Mouse (Mus musculus): ENCODE measurements around the gene Celf2. TPM values are rescaled to one million over a fixed set of nuclear protein-coding genes. Genes with fewer than 3 reads are reported as not detected.

Celf2 gene
- polyA plus RNA-seq, 1 experiment from 2014 or later: 11.2 TPM

GRCm38 (mm10) chr2:6651697-6652096 lies 857.7 kb downstream of the Celf2 start:
- no peak overlapping the region for H3K4me3 ChIP-seq (replicated peaks)
- no peaks in the 10 kb centered on the region for H3K27me3 ChIP-seq
- WGBS (ENCODE audit: insufficient replicate concordance): 59% methylated on average over 1 of the region's 1 CpGs
- H3K9ac ChIP-seq: no peak overlapping the region
- no peaks in the 10 kb centered on the region for H3K36me3 ChIP-seq (replicated peaks)
- no peak for ATAC-seq (ENCODE audit: insufficient read depth)
- H3K4me2 ChIP-seq: no peak overlapping the region
- no peaks in the 10 kb centered on the region for H3K4me1 ChIP-seq (replicated peaks)
- no peak overlapping the region for H3K27ac ChIP-seq (replicated peaks)
- H3K9me3 ChIP-seq (replicated peaks): no peaks in the 10 kb centered on the region

- no peak overlapping the region for H3K27ac ChIP-seq (replicated peaks)
- WGBS (ENCODE audit: insufficient replicate concordance): 68% methylated on average over 6 of the region's 6 CpGs
- no peaks in the 10 kb centered on the region for H3K9me3 ChIP-seq (replicated peaks)
- no peaks in the 10 kb centered on the region for H3K36me3 ChIP-seq (replicated peaks)
- ATAC-seq (ENCODE audit: insufficient read depth): no peak
- H3K4me2 ChIP-seq: no peak overlapping the region
- H3K27me3 ChIP-seq: no peaks in the 10 kb centered on the region
- H3K4me1 ChIP-seq (replicated peaks): no peaks in the 10 kb centered on the region
- H3K4me3 ChIP-seq (replicated peaks): no peak overlapping the region
- no peak overlapping the region for H3K9ac ChIP-seq
Observed at GRCm38 (mm10) chr2:6648877-6649276, 860.5 kb downstream of the Celf2 start.

- H3K4me1 ChIP-seq (replicated peaks): no peaks in the 10 kb centered on the region
- H3K9me3 ChIP-seq (replicated peaks): no peaks in the 10 kb centered on the region
- ATAC-seq (ENCODE audit: insufficient read depth): no peak
- H3K9ac ChIP-seq: no peak overlapping the region
- H3K27ac ChIP-seq (replicated peaks): no peak overlapping the region
- no peak overlapping the region for H3K4me3 ChIP-seq (replicated peaks)
- WGBS (ENCODE audit: insufficient replicate concordance): 68% methylated on average over 4 of the region's 4 CpGs
- H3K36me3 ChIP-seq (replicated peaks): no peaks in the 10 kb centered on the region
- H3K4me2 ChIP-seq: no peak overlapping the region
- H3K27me3 ChIP-seq: no peaks in the 10 kb centered on the region
Observed at GRCm38 (mm10) chr2:6647028-6647427, 862.3 kb downstream of the Celf2 start.

- WGBS (ENCODE audit: insufficient replicate concordance): 47% methylated on average over 3 of the region's 3 CpGs
- H3K9ac ChIP-seq: no peak overlapping the region
- no peak for ATAC-seq (ENCODE audit: insufficient read depth)
- no peaks in the 10 kb centered on the region for H3K4me1 ChIP-seq (replicated peaks)
- H3K27ac ChIP-seq (replicated peaks): no peak overlapping the region
- H3K27me3 ChIP-seq: no peaks in the 10 kb centered on the region
- no peak overlapping the region for H3K4me2 ChIP-seq
- no peak overlapping the region for H3K4me3 ChIP-seq (replicated peaks)
- H3K9me3 ChIP-seq (replicated peaks): no peaks in the 10 kb centered on the region
- no peaks in the 10 kb centered on the region for H3K36me3 ChIP-seq (replicated peaks)
Observed at GRCm38 (mm10) chr2:6646325-6646724, 863.0 kb downstream of the Celf2 start.

GRCm38 (mm10) chr2:6642222-6642850 lies 867.0 kb downstream of the Celf2 start:
- Histone ChIP-seq H3K36me3 (replicated peaks) (no peaks in the 10 kb centered on the region), H3K4me2 (no peak overlapping the region), H3K27me3 (no peaks in the 10 kb centered on the region), H3K4me1 (replicated peaks) (no peaks in the 10 kb centered on the region), H3K27ac (replicated peaks) (no peak overlapping the region), H3K9me3 (replicated peaks) (no peaks in the 10 kb centered on the region), H3K4me3 (replicated peaks) (no peak overlapping the region), H3K9ac (no peak overlapping the region)
- WGBS (ENCODE audit: insufficient replicate concordance): 34% methylated on average over 3 of the region's 3 CpGs
- ATAC-seq (ENCODE audit: insufficient read depth): no peak

- Histone ChIP-seq H3K27me3 (no peaks in the 10 kb centered on the region), H3K36me3 (replicated peaks) (no peaks in the 10 kb centered on the region), H3K27ac (replicated peaks) (no peak overlapping the region), H3K9ac (no peak overlapping the region), H3K9me3 (replicated peaks) (no peaks in the 10 kb centered on the region), H3K4me1 (replicated peaks) (no peaks in the 10 kb centered on the region), H3K4me2 (no peak overlapping the region), H3K4me3 (replicated peaks) (no peak overlapping the region)
- no peak for ATAC-seq (ENCODE audit: insufficient read depth)
- 53% methylated on average over 6 of the region's 6 CpGs for WGBS (ENCODE audit: insufficient replicate concordance)
Observed at GRCm38 (mm10) chr2:6639370-6639769, 870.0 kb downstream of the Celf2 start.

- WGBS (ENCODE audit: insufficient replicate concordance): 43% methylated on average over 2 of the region's 2 CpGs
- no peak overlapping the region for H3K4me2 ChIP-seq
- no peak overlapping the region for H3K27ac ChIP-seq (replicated peaks)
- no peaks in the 10 kb centered on the region for H3K9me3 ChIP-seq (replicated peaks)
- H3K9ac ChIP-seq: no peak overlapping the region
- no peaks in the 10 kb centered on the region for H3K27me3 ChIP-seq
- H3K4me1 ChIP-seq (replicated peaks): no peaks in the 10 kb centered on the region
- ATAC-seq (ENCODE audit: insufficient read depth): no peak
- H3K36me3 ChIP-seq (replicated peaks): no peaks in the 10 kb centered on the region
- no peak overlapping the region for H3K4me3 ChIP-seq (replicated peaks)
Observed at GRCm38 (mm10) chr2:6637147-6637546, 872.2 kb downstream of the Celf2 start.

- no peaks in the 10 kb centered on the region for H3K4me1 ChIP-seq (replicated peaks)
- WGBS (ENCODE audit: insufficient replicate concordance): 74% methylated on average over 6 of the region's 6 CpGs
- no peak overlapping the region for H3K27ac ChIP-seq (replicated peaks)
- no peak for ATAC-seq (ENCODE audit: insufficient read depth)
- no peak overlapping the region for H3K9ac ChIP-seq
- H3K27me3 ChIP-seq: no peaks in the 10 kb centered on the region
- H3K4me3 ChIP-seq (replicated peaks): no peak overlapping the region
- H3K36me3 ChIP-seq (replicated peaks): no peaks in the 10 kb centered on the region
- no peaks in the 10 kb centered on the region for H3K9me3 ChIP-seq (replicated peaks)
- no peak overlapping the region for H3K4me2 ChIP-seq
Observed at GRCm38 (mm10) chr2:6634899-6635298, 874.5 kb downstream of the Celf2 start.

- Histone ChIP-seq H3K27me3 (no peaks in the 10 kb centered on the region), H3K9ac (no peak overlapping the region), H3K4me3 (replicated peaks) (no peak overlapping the region), H3K9me3 (replicated peaks) (no peaks in the 10 kb centered on the region), H3K27ac (replicated peaks) (no peak overlapping the region), H3K36me3 (replicated peaks) (no peaks in the 10 kb centered on the region), H3K4me1 (replicated peaks) (no peaks in the 10 kb centered on the region), H3K4me2 (no peak overlapping the region)
- no peak for ATAC-seq (ENCODE audit: insufficient read depth)
- WGBS (ENCODE audit: insufficient replicate concordance): 58% methylated on average over 1 of the region's 1 CpGs
Observed at GRCm38 (mm10) chr2:6633115-6633514, 876.2 kb downstream of the Celf2 start.

- H3K36me3 ChIP-seq (replicated peaks): no peaks in the 10 kb centered on the region
- WGBS (ENCODE audit: insufficient replicate concordance): 45% methylated on average over 4 of the region's 4 CpGs
- H3K9me3 ChIP-seq (replicated peaks): no peaks in the 10 kb centered on the region
- H3K4me2 ChIP-seq: no peak overlapping the region
- H3K27me3 ChIP-seq: no peaks in the 10 kb centered on the region
- no peak overlapping the region for H3K9ac ChIP-seq
- ATAC-seq (ENCODE audit: insufficient read depth): no peak
- H3K4me3 ChIP-seq (replicated peaks): no peak overlapping the region
- no peaks in the 10 kb centered on the region for H3K4me1 ChIP-seq (replicated peaks)
- H3K27ac ChIP-seq (replicated peaks): no peak overlapping the region
Observed at GRCm38 (mm10) chr2:6623802-6624201, 885.6 kb downstream of the Celf2 start.

GRCm38 (mm10) chr2:6622082-6622481 lies 887.3 kb downstream of the Celf2 start:
- WGBS (ENCODE audit: insufficient replicate concordance): 74% methylated on average over 5 of the region's 5 CpGs
- H3K4me2 ChIP-seq: no peak overlapping the region
- no peaks in the 10 kb centered on the region for H3K27me3 ChIP-seq
- no peak for ATAC-seq (ENCODE audit: insufficient read depth)
- H3K36me3 ChIP-seq (replicated peaks): no peaks in the 10 kb centered on the region
- no peak overlapping the region for H3K9ac ChIP-seq
- H3K27ac ChIP-seq (replicated peaks): no peak overlapping the region
- H3K4me3 ChIP-seq (replicated peaks): no peak overlapping the region
- H3K4me1 ChIP-seq (replicated peaks): no peaks in the 10 kb centered on the region
- H3K9me3 ChIP-seq (replicated peaks): no peaks in the 10 kb centered on the region

- 70% methylated on average over 3 of the region's 3 CpGs for WGBS (ENCODE audit: insufficient replicate concordance)
Observed at GRCm38 (mm10) chr2:6618856-6619255, 890.5 kb downstream of the Celf2 start.

More at GRCm38 (mm10) chr2:6618856-6619255, 890.5 kb downstream of the Celf2 start:
- H3K4me3 ChIP-seq (replicated peaks): no peak overlapping the region
- no peaks in the 10 kb centered on the region for H3K36me3 ChIP-seq (replicated peaks)
- no peaks in the 10 kb centered on the region for H3K27me3 ChIP-seq
- H3K27ac ChIP-seq (replicated peaks): no peak overlapping the region
- ATAC-seq (ENCODE audit: insufficient read depth): no peak
- no peak overlapping the region for H3K9ac ChIP-seq
- H3K9me3 ChIP-seq (replicated peaks): no peaks in the 10 kb centered on the region
- no peak overlapping the region for H3K4me2 ChIP-seq
- no peaks in the 10 kb centered on the region for H3K4me1 ChIP-seq (replicated peaks)

Data from liver, embryonic 15.5 days (tissue).